Mouse (Mus musculus): Measurements from ENCODE around the gene Sgk1. TPM values are rescaled to one million over a fixed set of nuclear protein-coding genes. Genes with fewer than 3 reads are reported as not detected.

Gene Sgk1
- total and polyA plus RNA-seq, 2 experiments from 2014 or later, result 46.6 to 65.4 TPM

- TF ChIP-seq CTCF (IDR thresholded peaks at IDR 0.05), result no peak
- Histone ChIP-seq H3K9me3 (ENCODE audit: low read length) (no peaks in the 10 kb centered on the region), H3K27me3 (ENCODE audit: insufficient read depth, low read length) (no peaks in the 10 kb centered on the region), H3K4me1 (ENCODE audit: insufficient read depth, low read length) (no peaks in the 10 kb centered on the region), H3K27ac (ENCODE audit: low read depth, low read length) (no peak overlapping the region), H3K4me2 (ENCODE audit: low read depth, low read length, poor library complexity, severe bottlenecking) (no peak overlapping the region), H3K36me3 (ENCODE audit: insufficient read depth, low read length) (0 out of 2 replicates have a peak, but pooled peaks cover 3% of the 10 kb centered on the region), H3K4me3 (ENCODE audit: low read depth, low read length) (no peak overlapping the region), H3K9ac (replicated peaks; ENCODE audit: low read length, poor library complexity, severe bottlenecking) (no peak overlapping the region)
- no peak for ATAC-seq (ENCODE audit: low FRiP score)
- no peak for DNase-seq (ENCODE audit: low spot score)
- WGBS, result 92% methylated on average over 6 of the region's 6 CpGs
These were observed 93.4 kb downstream of the Sgk1 start for GRCm38 (mm10) chr10:21975384-21975783.

- WGBS, result 87% methylated on average over 5 of the region's 5 CpGs
- ATAC-seq (ENCODE audit: low FRiP score), result no peak
- Histone ChIP-seq H3K27ac (ENCODE audit: low read depth, low read length) (no peak overlapping the region), H3K4me1 (ENCODE audit: insufficient read depth, low read length) (no peaks in the 10 kb centered on the region), H3K9me3 (ENCODE audit: low read length) (no peaks in the 10 kb centered on the region), H3K27me3 (ENCODE audit: insufficient read depth, low read length) (no peaks in the 10 kb centered on the region), H3K36me3 (ENCODE audit: insufficient read depth, low read length) (0 out of 2 replicates have a peak, but pooled peaks cover 3% of the 10 kb centered on the region), H3K4me3 (ENCODE audit: low read depth, low read length) (no peak overlapping the region), H3K9ac (replicated peaks; ENCODE audit: low read length, poor library complexity, severe bottlenecking) (no peak overlapping the region), H3K4me2 (ENCODE audit: low read depth, low read length, poor library complexity, severe bottlenecking) (no peak overlapping the region)
- no peak for TF ChIP-seq CTCF (IDR thresholded peaks at IDR 0.05)
- no peak for DNase-seq (ENCODE audit: low spot score)
These were observed 94.3 kb downstream of the Sgk1 start for GRCm38 (mm10) chr10:21976253-21976652.

GRCm38 (mm10) chr10:21978421-21978820 lies 96.4 kb downstream of the Sgk1 start:
- ATAC-seq (ENCODE audit: low FRiP score) (no peak), DNase-seq (ENCODE audit: low spot score) (no peak)
- no peak overlapping the region for H3K27ac ChIP-seq (ENCODE audit: low read depth, low read length)
- no peaks in the 10 kb centered on the region for H3K36me3 ChIP-seq (ENCODE audit: insufficient read depth, low read length)
- H3K9me3 ChIP-seq (ENCODE audit: low read length), result no peaks in the 10 kb centered on the region
- H3K27me3 ChIP-seq (ENCODE audit: insufficient read depth, low read length), result no peaks in the 10 kb centered on the region
- H3K4me1 ChIP-seq (ENCODE audit: insufficient read depth, low read length), result no peaks in the 10 kb centered on the region
- H3K4me2 ChIP-seq (ENCODE audit: low read depth, low read length, poor library complexity, severe bottlenecking), result no peak overlapping the region
- TF ChIP-seq CTCF (IDR thresholded peaks at IDR 0.05), result no peak
- 93% methylated on average over 9 of the region's 9 CpGs for WGBS
- H3K4me3 ChIP-seq (ENCODE audit: low read depth, low read length), result no peak overlapping the region
- no peak overlapping the region for H3K9ac ChIP-seq (replicated peaks; ENCODE audit: low read length, poor library complexity, severe bottlenecking)

GRCm38 (mm10) chr10:21979286-21979965 lies 97.4 kb downstream of the Sgk1 start:
- no peaks in the 10 kb centered on the region for H3K27me3 ChIP-seq (ENCODE audit: insufficient read depth, low read length)
- no peak overlapping the region for H3K4me2 ChIP-seq (ENCODE audit: low read depth, low read length, poor library complexity, severe bottlenecking)
- ATAC-seq (ENCODE audit: low FRiP score) (no peak), DNase-seq (ENCODE audit: low spot score) (no peak)
- TF ChIP-seq CTCF (IDR thresholded peaks at IDR 0.05), result no peak
- 95% methylated on average over 5 of the region's 5 CpGs for WGBS
- no peak overlapping the region for H3K27ac ChIP-seq (ENCODE audit: low read depth, low read length)
- no peaks in the 10 kb centered on the region for H3K4me1 ChIP-seq (ENCODE audit: insufficient read depth, low read length)
- no peak overlapping the region for H3K9ac ChIP-seq (replicated peaks; ENCODE audit: low read length, poor library complexity, severe bottlenecking)
- H3K4me3 ChIP-seq (ENCODE audit: low read depth, low read length), result no peak overlapping the region
- H3K36me3 ChIP-seq (ENCODE audit: insufficient read depth, low read length), result no peaks in the 10 kb centered on the region
- no peaks in the 10 kb centered on the region for H3K9me3 ChIP-seq (ENCODE audit: low read length)

- no peaks in the 10 kb centered on the region for H3K4me1 ChIP-seq (ENCODE audit: insufficient read depth, low read length)
- ATAC-seq (ENCODE audit: low FRiP score), result no peak
These were observed 98.9 kb downstream of the Sgk1 start for GRCm38 (mm10) chr10:21980780-21981435.

GRCm38 (mm10) chr10:21982303-21982702 lies 100.3 kb downstream of the Sgk1 start:
- H3K4me2 ChIP-seq (ENCODE audit: low read depth, low read length, poor library complexity, severe bottlenecking), result no peak overlapping the region
- DNase-seq (ENCODE audit: low spot score) (no peak), ATAC-seq (ENCODE audit: low FRiP score) (no peak)
- H3K9me3 ChIP-seq (ENCODE audit: low read length), result no peaks in the 10 kb centered on the region
- TF ChIP-seq CTCF (IDR thresholded peaks at IDR 0.05), result no peak
- H3K9ac ChIP-seq (replicated peaks; ENCODE audit: low read length, poor library complexity, severe bottlenecking), result no peak overlapping the region
- H3K4me1 ChIP-seq (ENCODE audit: insufficient read depth, low read length), result no peaks in the 10 kb centered on the region
- H3K27ac ChIP-seq (ENCODE audit: low read depth, low read length), result no peak overlapping the region
- WGBS, result 91% methylated on average over 2 of the region's 2 CpGs
- H3K4me3 ChIP-seq (ENCODE audit: low read depth, low read length), result no peak overlapping the region
- no peaks in the 10 kb centered on the region for H3K36me3 ChIP-seq (ENCODE audit: insufficient read depth, low read length)
- H3K27me3 ChIP-seq (ENCODE audit: insufficient read depth, low read length), result no peaks in the 10 kb centered on the region

More at GRCm38 (mm10) chr10:21980780-21981435, 98.9 kb downstream of the Sgk1 start:
- no peak for DNase-seq (ENCODE audit: low spot score)
- Histone ChIP-seq H3K4me2 (ENCODE audit: low read depth, low read length, poor library complexity, severe bottlenecking) (no peak overlapping the region), H3K27ac (ENCODE audit: low read depth, low read length) (no peak overlapping the region), H3K4me3 (ENCODE audit: low read depth, low read length) (no peak overlapping the region), H3K9ac (replicated peaks; ENCODE audit: low read length, poor library complexity, severe bottlenecking) (no peak overlapping the region), H3K9me3 (ENCODE audit: low read length) (no peaks in the 10 kb centered on the region), H3K36me3 (ENCODE audit: insufficient read depth, low read length) (no peaks in the 10 kb centered on the region), H3K27me3 (ENCODE audit: insufficient read depth, low read length) (no peaks in the 10 kb centered on the region)
- 82% methylated on average over 6 of the region's 6 CpGs for WGBS
- TF ChIP-seq CTCF (IDR thresholded peaks at IDR 0.05), result no peak

Data from midbrain, postnatal 0 days (tissue).